Mouse (Mus musculus) G1E (cell line): Measurements from ENCODE around the gene Lrmda.

Experiments
- CTCF ChIP-seq: IDR thresholded peaks from 2 replicates; pipeline ENCODE4 v1.5.1; 2012; ENCODE audit warnings: low read depth, low read length, inconsistent platforms, mixed read lengths
- GATA1 ChIP-seq: IDR thresholded peaks from 2 replicates; pipeline ENCODE4 v1.6.1; 2012; ENCODE audit warnings: borderline replicate concordance, low read length, inconsistent platforms, mixed read lengths
- POLR2AphosphoS5 ChIP-seq: IDR thresholded peaks from 2 replicates; pipeline ENCODE4 v1.6.1; 2012; ENCODE audit warnings: low read depth, low read length, inconsistent platforms; ENCODE audit not compliant: insufficient replicate concordance
- TAL1 ChIP-seq: conservative IDR thresholded peaks from 2 replicates; pipeline ENCODE4 v1.6.1; 2012; ENCODE audit warnings: low read depth, low read length, inconsistent platforms, mixed read lengths

GRCm38 (mm10) chr14:22609261-22610245, 590.0 kb downstream of the Lrmda start:
- TF ChIP-seq POLR2AphosphoS5 (no peak), TAL1 (no peak), CTCF (no peak), GATA1 (no peak)
